Comparison of ENCODE assay signal across 15 mouse cellular contexts in genomic region chr2:103594592-103595011, GRCm38 (mm10). TPM values are rescaled to one million over a fixed set of nuclear protein-coding genes. Genes with fewer than 3 reads are reported as not detected.
DNase-seq lines count a peak whose midpoint lies in the region; ATAC-seq and TF ChIP-seq lines count a peak whose summit lies in the region.
"Had no signal": no experiment of that assay in that cellular context is flagged by ENCODE, and none has a peak within 500 bp of the region (broad histone marks: within the 10 kb centered on the region; RNA-seq: fewer than 3 reads in every experiment).

No protein-coding gene starts in this region.

- TF ChIP-seq CTCF in heart, adult 2 months (IDR thresholded peaks at IDR 0.05) = no peak
- no peak for TF ChIP-seq CTCF in intestine, postnatal 0 days (IDR thresholded peaks at IDR 0.05; ENCODE audit: low read depth)

- H3K27me3 ChIP-seq in heart, embryonic 15.5 days = no peaks in the 10 kb centered on the region
- no peaks in the 10 kb centered on the region for H3K27me3 ChIP-seq in heart, adult 2 months (ENCODE audit: control insufficient read depth, insufficient read depth, low read length)
- H3K27me3 ChIP-seq in intestine, postnatal 0 days (replicated peaks; ENCODE audit: control insufficient read depth, insufficient read depth, low read length) = no peaks in the 10 kb centered on the region
- no peaks in the 10 kb centered on the region; the same call in 1 of the 2 replicates for H3K27me3 ChIP-seq in liver, embryonic 15.5 days
- H3K27me3 ChIP-seq: forebrain, embryonic 13.5 days; hindbrain, embryonic 15.5 days; stomach, embryonic 15.5 days had no signal

- no peak overlapping the region for H3K27ac ChIP-seq in heart, embryonic 15.5 days
- no peak overlapping the region for H3K27ac ChIP-seq in heart, adult 2 months
- H3K27ac ChIP-seq in intestine, postnatal 0 days (ENCODE audit: low read depth, low read length) = peak overlapping the region; percentile 77
- H3K27ac ChIP-seq in liver, embryonic 15.5 days (replicated peaks) = peak overlapping the region; percentile 65
- H3K27ac ChIP-seq: forebrain, embryonic 13.5 days; hindbrain, embryonic 15.5 days; stomach, embryonic 15.5 days had no signal

- WGBS in heart, embryonic 15.5 days = 65% methylated on average over 6 of the region's 6 CpGs
- WGBS in heart, adult 2 months = 81% methylated on average over 6 of the region's 6 CpGs
- 29% methylated on average over 6 of the region's 6 CpGs for WGBS in intestine, postnatal 0 days
- 57% methylated on average over 6 of the region's 6 CpGs for WGBS in liver, embryonic 15.5 days (ENCODE audit: insufficient replicate concordance)

- H3K4me1 ChIP-seq in heart, embryonic 15.5 days (replicated peaks) = peaks cover 94% of the 10 kb centered on the region
- peaks cover 8% of the 10 kb centered on the region for H3K4me1 ChIP-seq in heart, adult 2 months (ENCODE audit: control insufficient read depth, insufficient read depth, low read length)
- H3K4me1 ChIP-seq in intestine, postnatal 0 days (replicated peaks; ENCODE audit: control insufficient read depth, insufficient read depth, low read length) = peaks cover 5% of the 10 kb centered on the region; the same call in 1 of the 2 replicates
- peaks cover 62% of the 10 kb centered on the region for H3K4me1 ChIP-seq in liver, embryonic 15.5 days (replicated peaks)
- H3K4me1 ChIP-seq: stomach, embryonic 15.5 days had no signal

- ATAC-seq in heart, embryonic 15.5 days (replicated peaks; ENCODE audit: insufficient number of reproducible peaks, insufficient read depth, low FRiP score, low read depth) = no peak
- ATAC-seq in intestine, postnatal 0 days = peak; percentile 64
- peak; percentile 38; the same call in 1 of the 2 replicates for ATAC-seq in liver, embryonic 15.5 days (ENCODE audit: insufficient read depth)
- ATAC-seq: CD4-positive, CD25-positive, alpha-beta regulatory T cell, adult 4 months; forebrain, embryonic 13.5 days had no signal

- H3K36me3 ChIP-seq in heart, embryonic 15.5 days = no peaks in the 10 kb centered on the region
- peaks cover 3% of the 10 kb centered on the region for H3K36me3 ChIP-seq in heart, adult 2 months (ENCODE audit: control insufficient read depth, insufficient read depth, low read length)
- H3K36me3 ChIP-seq in intestine, postnatal 0 days (ENCODE audit: control insufficient read depth, insufficient read depth) = no peaks in the 10 kb centered on the region
- no peaks in the 10 kb centered on the region for H3K36me3 ChIP-seq in liver, embryonic 15.5 days (replicated peaks)
- H3K36me3 ChIP-seq: hindbrain, embryonic 15.5 days; stomach, embryonic 15.5 days had no signal

- no peak overlapping the region for H3K4me2 ChIP-seq in heart, embryonic 15.5 days
- H3K4me2 ChIP-seq in intestine, postnatal 0 days (replicated peaks; ENCODE audit: low read depth) = peak overlapping the region; percentile 24; the same call in 1 of the 2 replicates
- H3K4me2 ChIP-seq in liver, embryonic 15.5 days = peak overlapping the region; percentile 28
- H3K4me2 ChIP-seq: forebrain, embryonic 13.5 days; hindbrain, embryonic 15.5 days; stomach, embryonic 15.5 days had no signal

- H3K79me2 ChIP-seq in heart, adult 2 months (replicated peaks; ENCODE audit: control insufficient read depth, insufficient read depth, low read length) = no peaks in the 10 kb centered on the region

- 0 out of 2 replicates have a peak overlapping the region, but pooled peaks have one; percentile 1 for H3K9ac ChIP-seq in heart, embryonic 15.5 days
- H3K9ac ChIP-seq in heart, adult 2 months (ENCODE audit: low read depth, low read length) = no peak overlapping the region
- no peak overlapping the region for H3K9ac ChIP-seq in intestine, postnatal 0 days (ENCODE audit: low read depth, low read length)
- no peak overlapping the region for H3K9ac ChIP-seq in liver, embryonic 15.5 days
- H3K9ac ChIP-seq: forebrain, embryonic 13.5 days; hindbrain, embryonic 15.5 days; stomach, embryonic 15.5 days had no signal

- intact Hi-C loops in heart, adult 2 months (cut with DNase I) = no loop called here

- TF ChIP-seq POLR2A in heart, adult 2 months (IDR thresholded peaks at IDR 0.05; ENCODE audit: insufficient read depth, low read depth, low read length) = no peak

- DNase-seq in heart, adult 2 months = no peak
- peak; percentile 36 for DNase-seq in kidney, postnatal 10 days
- no peak for DNase-seq in embryo, embryonic 10.5 days (ENCODE audit: low spot score)
- no peak for DNase-seq in frontal cortex, postnatal 10 days (ENCODE audit: low spot score in 2 of 2)
- DNase-seq: adrenal gland, postnatal 10 days; gastrocnemius, postnatal 10 days; lung, adult 2 months; right cerebral cortex, postnatal 4 days had no signal

- no peak overlapping the region for H3K4me3 ChIP-seq in heart, embryonic 15.5 days
- no peak overlapping the region for H3K4me3 ChIP-seq in heart, adult 2 months
- H3K4me3 ChIP-seq in intestine, postnatal 0 days (ENCODE audit: low read depth, low read length) = no peak overlapping the region
- H3K4me3 ChIP-seq in liver, embryonic 15.5 days (replicated peaks) = no peak overlapping the region
- H3K4me3 ChIP-seq: forebrain, embryonic 13.5 days; hindbrain, embryonic 15.5 days; stomach, embryonic 15.5 days had no signal

- TF ChIP-seq EP300 in heart, adult 2 months (IDR thresholded peaks at IDR 0.05; ENCODE audit: insufficient read depth, low read depth, low read length) = no peak

- no peaks in the 10 kb centered on the region for H3K9me3 ChIP-seq in heart, embryonic 15.5 days (replicated peaks)
- no peaks in the 10 kb centered on the region for H3K9me3 ChIP-seq in intestine, postnatal 0 days (ENCODE audit: control insufficient read depth)
- no peaks in the 10 kb centered on the region for H3K9me3 ChIP-seq in liver, embryonic 15.5 days (replicated peaks)
- H3K9me3 ChIP-seq: forebrain, embryonic 13.5 days; hindbrain, embryonic 15.5 days; stomach, embryonic 15.5 days had no signal

RNA-seq across cellular contexts. Expression of gene Abtb2, which starts 28.5 kb away (rescaled TPM):
- polyA plus RNA-seq in heart, embryonic 15.5 days (2015; fragmentation: Nextera tagmentation; extraction: Ambion mirVana) = 20.2 and 21.4 TPM in 2 replicates
- 10 to 100 TPM; 24.7 to 28.7 TPM for total RNA-seq in heart, adult 2 months (2021)
- polyA plus RNA-seq in heart, adult 2 months (2012; rRNA removed) = 23.0 and 27.1 TPM in 2 replicates
- polyA plus RNA-seq in intestine, postnatal 0 days (2015; fragmentation: Nextera tagmentation; extraction: Ambion mirVana) = 3.8 and 3.9 TPM in 2 replicates
- polyA plus RNA-seq in liver, embryonic 15.5 days (2015; fragmentation: Nextera tagmentation; extraction: Ambion mirVana) = 2.9 and 3.4 TPM in 2 replicates

Comparison
In these comparisons a context has a peak if more than half of its experiments do, and no peak if none do; other contexts are left out.
1. H3K27ac ChIP-seq: peak in intestine, postnatal 0 days (single experiment) and liver, embryonic 15.5 days (single experiment); none in heart, embryonic 15.5 days (single experiment) and heart, adult 2 months (single experiment).